Mouse (Mus musculus) cerebellum, adult 2 months (tissue): ENCODE data around the gene Marc1. TPM values are rescaled to one million over a fixed set of nuclear protein-coding genes. Genes with fewer than 3 reads are reported as not detected.

ENCODE experiments used
- DNase-seq, 2 experiments: peaks; one replicate each; pipeline ENCODE4 v3.0.0; 2021
- H3K27ac ChIP-seq: fragments of 200-500 bp; 2 replicates; pipeline ENCODE4 v1.5.1; 2012; ENCODE audit warnings: low read length, control low read depth, inconsistent platforms; ENCODE audit not compliant: insufficient read depth
- H3K27me3 ChIP-seq: fragments of 200-500 bp; 2 replicates; pipeline ENCODE4 v1.6.1; 2012; ENCODE audit warnings: inconsistent platforms, mild to moderate bottlenecking, low read length, moderate library complexity; ENCODE audit not compliant: control insufficient read depth, insufficient read depth
- H3K4me1 ChIP-seq: fragments of 200-500 bp; 2 replicates; pipeline ENCODE4 v1.6.1; 2011; ENCODE audit warnings: low read length; ENCODE audit not compliant: control insufficient read depth, insufficient read depth
- H3K4me3 ChIP-seq: fragments of 200-500 bp; replicated peaks from 2 replicates; pipeline ENCODE3; 2011; ENCODE audit warnings: mild to moderate bottlenecking, low read depth, low read length, control low read depth; ENCODE audit not compliant: insufficient read depth
- CTCF ChIP-seq: fragments of 200-500 bp; IDR thresholded peaks from 2 replicates; pipeline ENCODE4 v1.5.1; 2011; ENCODE audit warnings: low read depth, mild to moderate bottlenecking, control low read depth, low read length, moderate library complexity, borderline replicate concordance; ENCODE audit not compliant: insufficient read depth
- POLR2A ChIP-seq: fragments of 200-500 bp; IDR thresholded peaks from 2 replicates; pipeline ENCODE4 v1.6.1; 2011; ENCODE audit warnings: low read length, control low read depth, borderline replicate concordance; ENCODE audit not compliant: insufficient read depth
- WGBS: fragments of 180-500 bp; shearing (Covaris S2); methylation state at CpG from one replicate; pipeline ENCODE4 v1.1.7; 2018; 5-methylcytosine and 5-hydroxymethylcytosine counted together
- polyA plus RNA-seq: library from polyadenylated mRNA; depleted of rRNA; stranded (reverse); fragments of >200 nt; gene quantifications from 2 replicates; pipeline ENCODE4 v1.2.3, GENCODE M21; 2012; rRNA removed

The Marc1 gene
- polyA plus RNA-seq, 1 experiment: not detected

- 6% methylated on average over 13 of the region's 14 CpGs for WGBS
- no peak overlapping the region for H3K4me3 ChIP-seq
- TF ChIP-seq POLR2A (no peak), CTCF (peak; percentile 70; the same call in 1 of the 2 replicates)
- peak in 1 of 2 experiments; percentile 26 for DNase-seq
- H3K27me3 ChIP-seq: no peaks in the 10 kb centered on the region; the same call in 1 of the 2 replicates
- no peak overlapping the region for H3K27ac ChIP-seq
- no peaks in the 10 kb centered on the region for H3K4me1 ChIP-seq
Observed at GRCm38 (mm10) chr1:184737876-184738479, 73.1 kb downstream of the Marc1 start.

GRCm38 (mm10) chr1:184737228-184737627 is 73.9 kb downstream of the Marc1 start:
- TF ChIP-seq POLR2A: no peak
- TF ChIP-seq CTCF: no peak
- WGBS: 21% methylated on average over 2 of the region's 2 CpGs
- no peak for DNase-seq
- Histone ChIP-seq H3K27me3 (peaks cover 3% of the 10 kb centered on the region; the same call in 1 of the 2 replicates), H3K4me1 (no peaks in the 10 kb centered on the region), H3K4me3 (no peak overlapping the region), H3K27ac (no peak overlapping the region)

Other genes with a start within 250 kb of the Marc1 start
- 0.60 and 1.1 TPM in 2 replicates for gene Hlx, start 78.7 kb downstream of the Marc1 start, polyA plus RNA-seq
- 64.9 and 76.3 TPM in 2 replicates for gene Marc2, start 35.1 kb upstream of the Marc1 start, polyA plus RNA-seq
- gene C130074G19Rik, start 71.9 kb upstream of the Marc1 start, polyA plus RNA-seq: 6.0 and 7.4 TPM in 2 replicates
- 31.0 and 32.2 TPM in 2 replicates for gene Mark1, start 188.3 kb upstream of the Marc1 start, polyA plus RNA-seq